Mouse (Mus musculus) embryonic facial prominence, embryonic 12.5 days (tissue): ENCODE measurements around the gene Arhgap20. TPM values are rescaled to one million over a fixed set of nuclear protein-coding genes. Genes with fewer than 3 reads are reported as not detected.

ENCODE experiments used
- ATAC-seq: fragments of 200-750 bp; cut with Nextera tagmentation; 2 replicates; pipeline ENCODE4 v1.8.0; 2017; ENCODE audit not compliant: insufficient number of reproducible peaks, insufficient read depth, low FRiP score, low TSS enrichment
- H3K27ac ChIP-seq: fragments of 300-500 bp; sonication (generic); 2 replicates; pipeline ENCODE4 v1.5.1; 2016; ENCODE audit warnings: mild to moderate bottlenecking
- H3K27me3 ChIP-seq: fragments of 300-500 bp; sonication (generic); 2 replicates; pipeline ENCODE4 v1.6.1; 2016; ENCODE audit warnings: mild to moderate bottlenecking, moderate library complexity
- H3K36me3 ChIP-seq: fragments of 300-500 bp; sonication (generic); 2 replicates; pipeline ENCODE4 v1.6.1; 2016; ENCODE audit warnings: mild to moderate bottlenecking
- H3K4me1 ChIP-seq: fragments of 300-500 bp; sonication (generic); 2 replicates; pipeline ENCODE4 v1.6.1; 2016
- H3K4me2 ChIP-seq: fragments of 300-500 bp; sonication (generic); replicated peaks from 2 replicates; pipeline ENCODE4 v1.6.1; 2016; ENCODE audit warnings: mild to moderate bottlenecking, moderate library complexity
- H3K4me3 ChIP-seq: fragments of 300-500 bp; sonication (generic); 2 replicates; pipeline ENCODE4 v1.5.1; 2016; ENCODE audit warnings: mild to moderate bottlenecking
- H3K9ac ChIP-seq: fragments of 300-500 bp; sonication (generic); 2 replicates; pipeline ENCODE4 v1.6.1; 2016; ENCODE audit warnings: mild to moderate bottlenecking, moderate library complexity
- H3K9me3 ChIP-seq: fragments of 300-500 bp; sonication (generic); 2 replicates; pipeline ENCODE4 v1.6.1; 2016; ENCODE audit warnings: mild to moderate bottlenecking, moderate library complexity
- WGBS: fragments of 180-500 bp; shearing (Covaris S2); methylation state at CpG from one replicate; pipeline ENCODE4 v1.1.7; 2016; 5-methylcytosine and 5-hydroxymethylcytosine counted together
- polyA plus RNA-seq: library from polyadenylated mRNA; unstranded; fragments of >200 nt; fragmentation: Nextera tagmentation; extraction: Ambion mirVana; gene quantifications from 2 replicates; pipeline ENCODE4 v1.2.1, GENCODE M21; 2016

Arhgap20 gene
- polyA plus RNA-seq, 1 experiment from 2014 or later, result 6.5 TPM

DNA sequence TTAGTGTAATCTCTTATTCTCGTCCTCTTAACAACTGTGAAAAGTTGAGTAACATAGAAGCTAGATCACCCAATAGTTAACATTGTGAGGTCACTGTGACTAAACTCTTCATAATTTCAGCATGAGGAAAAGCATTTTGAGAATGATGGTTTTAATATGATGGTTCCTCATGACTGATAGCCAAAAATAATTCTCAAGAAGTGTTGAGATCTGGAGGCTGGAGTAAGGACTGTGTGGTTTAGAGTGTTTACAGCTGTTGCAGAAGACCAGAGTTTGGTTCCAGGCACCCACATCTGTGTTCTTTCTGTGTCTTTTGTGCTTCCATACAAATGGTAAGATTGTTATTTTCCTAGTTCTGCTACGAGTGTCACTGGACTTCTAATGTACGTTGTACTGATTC lies 42.1 kb downstream of the Arhgap20 start:
- Histone ChIP-seq H3K27ac (no peak overlapping the region), H3K9ac (no peak overlapping the region), H3K4me2 (no peak overlapping the region), H3K36me3 (no peaks in the 10 kb centered on the region), H3K9me3 (no peaks in the 10 kb centered on the region), H3K4me1 (no peaks in the 10 kb centered on the region), H3K27me3 (no peaks in the 10 kb centered on the region), H3K4me3 (no peak overlapping the region)
- whole genome bisulfite sequencing, result 81% methylated on average over 3 of the region's 3 CpGs
- ATAC-seq, result no peak

DNA sequence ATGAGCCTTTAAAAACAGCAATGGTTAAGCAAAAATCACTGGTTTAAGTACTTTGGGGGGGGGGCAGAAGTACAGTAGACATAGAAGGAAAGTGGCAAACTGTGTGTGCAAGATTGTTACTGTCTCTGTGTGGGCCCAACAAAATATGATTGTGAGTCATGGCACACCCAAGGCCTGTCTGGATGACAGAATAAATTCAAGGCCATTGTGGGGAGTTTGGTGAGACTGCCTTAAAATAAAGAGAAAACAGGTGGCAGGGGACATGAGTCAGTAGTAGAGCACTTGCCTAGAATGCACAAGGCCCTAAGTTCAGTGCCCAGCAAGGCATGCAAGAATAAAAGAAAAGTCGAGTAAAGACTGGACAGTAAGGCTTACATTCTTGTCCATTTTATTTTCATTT lies 47.8 kb downstream of the Arhgap20 start:
- ATAC-seq, result no peak
- H3K9me3 ChIP-seq, result no peaks in the 10 kb centered on the region
- WGBS, result 74% methylated on average over 1 of the region's 1 CpGs
- no peak overlapping the region for H3K4me3 ChIP-seq
- no peaks in the 10 kb centered on the region for H3K27me3 ChIP-seq
- H3K36me3 ChIP-seq, result no peaks in the 10 kb centered on the region
- H3K27ac ChIP-seq, result no peak overlapping the region
- H3K4me1 ChIP-seq, result no peaks in the 10 kb centered on the region
- H3K4me2 ChIP-seq, result no peak overlapping the region
- no peak overlapping the region for H3K9ac ChIP-seq

DNA sequence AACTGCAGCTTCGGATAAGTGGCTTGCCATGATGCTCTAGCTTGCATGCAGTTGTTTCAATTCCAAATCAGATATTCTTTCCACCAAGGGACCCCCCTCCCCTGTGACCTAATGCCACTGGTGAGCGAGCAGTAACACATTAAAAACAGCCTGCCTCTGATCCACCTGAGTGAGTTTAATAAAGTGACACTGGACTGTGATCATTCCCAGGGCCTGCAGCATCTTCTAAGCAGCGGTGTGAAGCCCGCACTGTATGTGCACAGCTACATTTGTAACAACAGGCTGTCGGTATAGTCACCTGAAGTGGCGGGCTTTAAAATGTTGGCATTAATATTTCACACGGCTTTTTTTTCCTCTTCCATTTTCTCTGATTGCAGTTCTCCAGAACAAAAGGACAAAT lies 59.4 kb downstream of the Arhgap20 start:
- Histone ChIP-seq H3K4me1 (no peaks in the 10 kb centered on the region), H3K9ac (no peak overlapping the region), H3K27me3 (no peaks in the 10 kb centered on the region), H3K4me3 (no peak overlapping the region), H3K36me3 (no peaks in the 10 kb centered on the region), H3K4me2 (no peak overlapping the region), H3K9me3 (no peaks in the 10 kb centered on the region), H3K27ac (no peak overlapping the region)
- no peak for ATAC-seq
- 88% methylated on average over 7 of the region's 7 CpGs for WGBS

DNA sequence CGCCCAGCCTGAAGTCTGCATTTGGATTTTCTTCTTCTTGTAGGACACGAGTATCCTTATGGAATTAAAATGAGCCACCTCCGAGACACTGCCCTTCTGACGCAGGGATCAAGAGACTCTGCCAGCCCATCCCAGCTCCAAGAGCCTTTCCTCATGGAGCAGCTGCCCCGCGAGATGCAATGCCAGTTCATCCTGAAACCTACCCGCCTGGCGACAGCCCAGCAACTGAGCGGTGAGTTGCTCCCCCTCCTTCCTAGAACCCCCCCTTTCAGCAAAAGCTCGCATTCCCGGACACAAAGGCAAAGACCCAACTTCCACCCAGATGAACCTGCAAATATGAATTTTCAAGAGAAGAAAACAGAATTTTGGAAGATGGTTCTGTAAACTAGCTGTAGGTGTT lies 66.5 kb downstream of the Arhgap20 start:
- Histone ChIP-seq H3K27me3 (no peaks in the 10 kb centered on the region), H3K4me1 (0 out of 2 replicates have a peak, but pooled peaks cover 7% of the 10 kb centered on the region), H3K9me3 (no peaks in the 10 kb centered on the region), H3K4me2 (no peak overlapping the region), H3K27ac (no peak overlapping the region), H3K9ac (no peak overlapping the region), H3K36me3 (no peaks in the 10 kb centered on the region), H3K4me3 (no peak overlapping the region)
- no peak for ATAC-seq
- WGBS, result 69% methylated on average over 11 of the region's 11 CpGs

DNA sequence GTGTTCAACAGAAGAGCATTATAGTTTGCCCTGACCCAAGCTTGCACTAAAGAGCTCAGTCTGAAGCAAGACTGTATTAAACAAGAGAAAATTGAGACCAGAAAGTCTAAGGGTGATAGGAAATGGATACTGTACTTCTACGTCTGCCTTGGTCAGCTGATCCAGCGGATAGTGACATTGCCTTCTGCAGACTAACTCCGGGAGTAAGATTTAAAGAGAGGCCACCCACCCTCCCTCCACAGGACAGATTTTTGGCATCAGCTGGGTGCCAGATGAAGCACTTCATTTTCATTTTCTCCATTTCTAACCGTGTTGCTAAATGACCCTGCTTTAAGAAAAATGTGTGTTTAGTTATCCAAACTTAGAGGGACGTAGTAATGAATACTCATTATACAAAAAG lies 67.2 kb downstream of the Arhgap20 start:
- WGBS, result 56% methylated on average over 5 of the region's 5 CpGs
- H3K4me3 ChIP-seq, result no peak overlapping the region
- no peak overlapping the region for H3K4me2 ChIP-seq
- no peak overlapping the region for H3K27ac ChIP-seq
- no peak for ATAC-seq
- H3K4me1 ChIP-seq, result 0 out of 2 replicates have a peak, but pooled peaks cover 7% of the 10 kb centered on the region
- H3K9ac ChIP-seq, result no peak overlapping the region
- no peaks in the 10 kb centered on the region for H3K9me3 ChIP-seq
- H3K36me3 ChIP-seq, result no peaks in the 10 kb centered on the region
- no peaks in the 10 kb centered on the region for H3K27me3 ChIP-seq

DNA sequence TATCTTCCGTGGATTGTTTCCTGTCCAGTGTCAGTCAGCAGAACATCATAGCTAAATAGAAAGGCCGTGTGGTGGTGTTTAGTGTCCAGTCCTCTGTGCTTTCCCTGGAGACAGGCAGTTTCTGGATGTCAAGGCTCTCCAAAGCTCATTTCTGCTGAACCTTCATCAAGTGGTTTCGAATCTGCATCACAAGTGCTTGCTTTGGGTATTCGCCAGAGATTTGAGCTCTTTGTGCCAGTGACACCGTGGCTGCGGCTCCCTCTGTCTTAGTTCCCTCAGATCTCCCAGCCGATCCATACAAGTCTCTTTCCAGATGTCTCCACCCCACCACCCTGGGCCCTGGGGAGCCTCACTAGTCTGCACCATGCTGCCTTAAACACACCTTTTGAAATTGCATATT lies 72.6 kb downstream of the Arhgap20 start:
- no peak overlapping the region for H3K4me3 ChIP-seq
- H3K9me3 ChIP-seq, result no peaks in the 10 kb centered on the region
- H3K27ac ChIP-seq, result no peak overlapping the region
- no peaks in the 10 kb centered on the region for H3K27me3 ChIP-seq
- no peak overlapping the region for H3K9ac ChIP-seq
- no peaks in the 10 kb centered on the region; the same call in 1 of the 2 replicates for H3K4me1 ChIP-seq
- 67% methylated on average over 7 of the region's 7 CpGs for WGBS
- H3K4me2 ChIP-seq, result no peak overlapping the region
- no peak for ATAC-seq
- H3K36me3 ChIP-seq, result no peaks in the 10 kb centered on the region

DNA sequence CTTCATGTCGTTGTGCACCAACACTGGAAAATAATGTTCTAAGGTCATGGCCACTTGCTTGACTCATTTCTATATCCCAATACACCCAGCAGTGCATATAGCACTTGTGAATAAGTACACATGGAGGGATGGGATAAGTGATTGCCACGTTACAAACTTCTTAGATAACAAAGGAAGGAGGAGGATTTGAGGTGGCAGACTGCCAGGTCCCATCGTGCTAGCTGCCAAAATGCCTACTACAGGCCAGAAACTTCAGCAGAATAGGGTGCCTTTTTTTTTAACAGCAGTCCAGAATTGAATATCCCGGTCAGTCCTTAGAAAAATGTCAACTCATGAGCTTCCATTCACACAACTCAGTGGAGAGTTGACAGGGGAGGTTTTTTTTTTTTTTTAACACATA lies 78.1 kb downstream of the Arhgap20 start:
- Histone ChIP-seq H3K27me3 (no peaks in the 10 kb centered on the region), H3K4me2 (no peak overlapping the region), H3K27ac (no peak overlapping the region), H3K9ac (no peak overlapping the region), H3K9me3 (no peaks in the 10 kb centered on the region), H3K36me3 (no peaks in the 10 kb centered on the region), H3K4me1 (no peaks in the 10 kb centered on the region; the same call in 1 of the 2 replicates), H3K4me3 (no peak overlapping the region)
- WGBS, result 79% methylated on average over 4 of the region's 4 CpGs
- ATAC-seq, result no peak

DNA sequence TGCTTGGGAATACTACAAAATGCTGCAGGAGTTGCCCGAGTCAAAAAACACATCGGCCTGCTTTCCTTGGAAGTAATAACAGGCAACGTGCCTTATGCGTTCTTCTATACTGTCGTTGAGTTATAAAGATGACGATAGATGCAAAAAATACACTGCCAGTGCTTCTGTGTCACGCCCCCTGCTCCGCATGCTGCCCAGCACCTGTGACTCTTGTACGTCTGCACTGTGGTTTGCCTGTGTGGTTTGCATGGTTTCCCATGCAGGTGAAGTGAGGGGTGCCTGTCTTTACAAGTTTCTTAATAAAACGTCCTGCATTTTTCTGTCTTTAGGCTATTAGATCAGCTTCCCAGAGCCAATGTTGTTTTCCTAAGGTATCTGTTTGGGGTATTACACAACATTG lies 80.7 kb downstream of the Arhgap20 start:
- WGBS, result 94% methylated on average over 10 of the region's 10 CpGs
- no peaks in the 10 kb centered on the region; the same call in 1 of the 2 replicates for H3K4me1 ChIP-seq
- H3K9ac ChIP-seq, result no peak overlapping the region
- H3K9me3 ChIP-seq, result no peaks in the 10 kb centered on the region
- no peaks in the 10 kb centered on the region for H3K27me3 ChIP-seq
- no peak overlapping the region for H3K27ac ChIP-seq
- no peak overlapping the region for H3K4me3 ChIP-seq
- H3K36me3 ChIP-seq, result no peaks in the 10 kb centered on the region
- H3K4me2 ChIP-seq, result no peak overlapping the region
- ATAC-seq, result no peak

DNA sequence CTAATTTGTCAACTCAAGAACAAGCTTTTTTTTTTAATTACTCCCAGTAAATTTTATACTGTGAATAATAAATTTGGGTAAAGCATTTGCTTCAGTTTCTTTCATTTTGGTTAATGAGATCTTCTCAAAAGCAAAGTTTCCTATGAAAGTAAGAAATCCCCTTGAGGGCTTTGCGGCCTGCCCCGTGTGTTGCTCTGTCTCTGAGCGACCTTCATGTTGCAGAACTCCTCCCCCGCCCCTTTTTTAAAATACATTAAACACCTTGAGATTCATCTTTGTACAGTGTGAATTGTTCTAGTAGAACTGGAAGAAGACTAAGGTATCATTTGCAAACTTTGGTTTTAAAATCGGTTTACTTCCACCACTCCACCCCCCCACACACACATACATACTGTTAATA lies 88.6 kb downstream of the Arhgap20 start:
- Histone ChIP-seq H3K9me3 (no peaks in the 10 kb centered on the region), H3K27ac (no peak overlapping the region), H3K36me3 (no peaks in the 10 kb centered on the region), H3K4me2 (no peak overlapping the region), H3K4me1 (no peaks in the 10 kb centered on the region), H3K27me3 (no peaks in the 10 kb centered on the region), H3K4me3 (no peak overlapping the region), H3K9ac (no peak overlapping the region)
- ATAC-seq, result no peak
- 87% methylated on average over 5 of the region's 5 CpGs for WGBS

DNA sequence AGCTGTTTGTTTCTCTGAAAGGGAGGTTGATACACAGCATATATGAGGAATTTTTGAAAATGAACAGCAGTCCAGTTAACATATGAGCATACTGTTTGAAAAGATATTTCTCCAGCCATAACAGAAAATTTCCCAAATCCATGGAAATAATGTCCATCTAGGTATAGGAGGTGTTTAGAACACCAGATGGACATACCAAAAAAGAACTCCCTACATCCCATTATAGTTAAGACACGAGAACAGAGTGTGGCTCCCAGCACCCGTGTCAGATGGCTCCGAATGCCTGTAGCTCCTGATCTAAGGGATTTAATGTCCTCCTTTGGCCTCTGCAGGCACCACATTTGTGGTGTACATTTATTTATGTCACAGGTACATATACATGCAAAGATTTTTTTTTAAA lies 99.1 kb downstream of the Arhgap20 start:
- ATAC-seq, result no peak
- no peak overlapping the region for H3K27ac ChIP-seq
- H3K4me2 ChIP-seq, result no peak overlapping the region
- no peaks in the 10 kb centered on the region for H3K36me3 ChIP-seq
- no peaks in the 10 kb centered on the region for H3K27me3 ChIP-seq
- H3K9me3 ChIP-seq, result no peaks in the 10 kb centered on the region
- no peak overlapping the region for H3K9ac ChIP-seq
- WGBS, result 78% methylated on average over 3 of the region's 3 CpGs
- H3K4me1 ChIP-seq, result no peaks in the 10 kb centered on the region
- H3K4me3 ChIP-seq, result no peak overlapping the region

DNA sequence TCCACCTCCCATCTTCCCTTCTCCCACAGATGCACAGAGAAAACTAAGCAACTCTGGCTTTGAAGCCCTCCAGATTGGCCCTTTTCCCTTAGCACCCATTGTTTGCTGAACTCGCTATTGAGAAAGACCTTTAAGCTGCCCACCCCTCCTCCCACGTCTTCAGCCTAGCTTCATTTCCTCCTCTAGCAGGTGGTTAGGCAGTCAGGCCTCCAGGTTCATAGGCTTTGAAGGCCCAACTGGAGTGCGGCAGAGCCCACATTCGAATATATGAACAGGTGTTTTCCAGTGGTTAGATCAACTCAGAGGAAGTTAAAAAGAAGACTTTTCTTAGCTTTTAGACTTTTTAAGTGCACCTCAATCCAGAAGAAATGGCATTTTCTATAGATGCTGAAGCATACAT lies 101.5 kb downstream of the Arhgap20 start:
- H3K4me1 ChIP-seq, result no peaks in the 10 kb centered on the region
- no peaks in the 10 kb centered on the region for H3K36me3 ChIP-seq
- no peak overlapping the region for H3K27ac ChIP-seq
- H3K4me2 ChIP-seq, result no peak overlapping the region
- WGBS, result 66% methylated on average over 4 of the region's 4 CpGs
- H3K27me3 ChIP-seq, result no peaks in the 10 kb centered on the region
- H3K4me3 ChIP-seq, result no peak overlapping the region
- H3K9me3 ChIP-seq, result no peaks in the 10 kb centered on the region
- no peak for ATAC-seq
- H3K9ac ChIP-seq, result no peak overlapping the region

DNA sequence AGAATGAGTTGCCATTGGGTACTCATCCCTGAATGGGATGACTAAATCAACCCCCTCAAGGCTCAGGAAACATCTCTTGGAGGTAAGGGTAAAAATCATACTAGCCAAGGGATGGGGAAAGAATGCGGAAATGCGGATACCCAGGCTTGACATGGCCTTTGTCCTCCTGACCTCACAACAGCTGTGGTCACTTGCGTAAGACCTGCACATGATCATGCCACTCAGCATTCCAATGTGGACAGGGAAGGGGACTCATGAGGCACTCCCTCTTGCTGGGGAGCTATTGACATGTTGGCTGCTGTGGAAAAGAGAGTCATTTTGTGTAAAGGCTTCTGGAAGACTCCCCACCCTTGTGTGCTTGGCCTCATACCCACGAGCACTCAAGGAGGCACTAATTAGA lies 103.9 kb downstream of the Arhgap20 start:
- WGBS, result 65% methylated on average over 4 of the region's 4 CpGs
- H3K9me3 ChIP-seq, result no peaks in the 10 kb centered on the region
- no peaks in the 10 kb centered on the region for H3K27me3 ChIP-seq
- H3K9ac ChIP-seq, result no peak overlapping the region
- H3K4me1 ChIP-seq, result no peaks in the 10 kb centered on the region
- H3K4me3 ChIP-seq, result no peak overlapping the region
- no peak overlapping the region for H3K27ac ChIP-seq
- ATAC-seq, result no peak
- H3K4me2 ChIP-seq, result no peak overlapping the region
- no peaks in the 10 kb centered on the region for H3K36me3 ChIP-seq

DNA sequence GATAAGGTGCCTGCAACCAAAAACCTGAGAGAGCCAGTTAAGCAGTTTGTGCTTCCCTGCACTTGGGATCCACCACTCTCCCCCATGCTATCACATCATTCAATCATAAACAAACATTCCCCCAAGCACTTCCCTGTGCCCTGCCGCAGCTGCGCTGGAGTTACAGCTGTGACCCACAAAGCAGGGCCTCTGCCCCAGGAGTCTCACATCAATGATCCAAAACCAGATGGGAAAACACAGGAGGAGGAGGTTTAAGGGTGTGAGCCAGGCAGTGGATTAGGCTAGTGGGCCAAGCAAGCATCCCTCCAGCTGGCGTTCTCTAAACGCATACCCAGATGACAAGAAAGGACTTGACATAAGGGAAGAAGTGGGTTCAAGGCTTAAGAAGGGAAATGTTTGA lies 109.2 kb downstream of the Arhgap20 start:
- ATAC-seq, result no peak
- H3K4me3 ChIP-seq, result no peak overlapping the region
- H3K9me3 ChIP-seq, result no peaks in the 10 kb centered on the region; the same call in 1 of the 2 replicates
- no peak overlapping the region for H3K9ac ChIP-seq
- peaks cover 8% of the 10 kb centered on the region for H3K4me1 ChIP-seq
- H3K27me3 ChIP-seq, result no peaks in the 10 kb centered on the region
- 33% methylated on average over 4 of the region's 4 CpGs for WGBS
- H3K4me2 ChIP-seq, result no peak overlapping the region
- H3K36me3 ChIP-seq, result no peaks in the 10 kb centered on the region
- no peak overlapping the region for H3K27ac ChIP-seq
